Mouse (Mus musculus) CH12.LX (cell line): ENCODE results near the gene Bean1. TPM values are rescaled to one million over a fixed set of nuclear protein-coding genes. Genes with fewer than 3 reads are reported as not detected.

Source experiments
- DNase-seq: peaks from one replicate; pipeline ENCODE4 v3.0.0-alpha.2; 2013; ENCODE audit errors: extremely low read depth
- H3K27ac ChIP-seq: 2 replicates; pipeline ENCODE4 v1.5.1; 2012; ENCODE audit warnings: low read depth, mild to moderate bottlenecking, control low read depth, moderate library complexity; ENCODE audit not compliant: insufficient read depth
- H3K27me3 ChIP-seq: replicated peaks from 2 replicates; pipeline ENCODE3; 2012; ENCODE audit warnings: inconsistent platforms
- H3K36me3 ChIP-seq, 2 experiments: replicated peaks in 1 of 2; 2 replicates each; pipeline versions ENCODE3 to v1.6.1; 2012; ENCODE audit warnings: inconsistent platforms in 1 of 2, low read length in 1 of 2, mild to moderate bottlenecking in 1 of 2, mixed read lengths in 1 of 2, moderate library complexity in 1 of 2; ENCODE audit not compliant: control insufficient read depth in 1 of 2, insufficient read depth in 1 of 2
- H3K4me1 ChIP-seq, 2 experiments: 2 replicates each; pipeline ENCODE4 v1.6.1; 2012; ENCODE audit warnings: inconsistent platforms in 1 of 2, moderate library complexity in 1 of 2; ENCODE audit not compliant: insufficient read depth in 2 of 2, control insufficient read depth in 1 of 2
- H3K4me2 ChIP-seq: 2 replicates; pipeline ENCODE4 v1.6.1; 2012; ENCODE audit warnings: low read depth, mild to moderate bottlenecking, control low read depth; ENCODE audit not compliant: poor library complexity, insufficient read depth, severe bottlenecking
- H3K4me3 ChIP-seq, 3 experiments: fragments of 150-350 bp in 1 of 3; sonication (generic) in 1 of 3; replicated peaks in 1 of 3; 2 replicates each; pipeline versions ENCODE3 to v1.5.1; 2011 to 2012; ENCODE audit warnings: low read depth in 2 of 3, low read length in 2 of 3, mild to moderate bottlenecking in 2 of 3, moderate library complexity in 2 of 3, control low read depth in 1 of 3, improper control_type of control experiment in 1 of 3, inconsistent platforms in 1 of 3, mixed read lengths in 1 of 3; ENCODE audit not compliant: poor library complexity in 1 of 3
- H3K79me2 ChIP-seq: replicated peaks from 2 replicates; pipeline ENCODE4 v1.6.1; 2012; ENCODE audit warnings: mild to moderate bottlenecking, moderate library complexity; ENCODE audit not compliant: control insufficient read depth, poor library complexity, insufficient read depth, severe bottlenecking; ENCODE audit errors: extremely low read depth
- H3K9ac ChIP-seq: 2 replicates; pipeline ENCODE4 v1.6.1; 2012; ENCODE audit warnings: low read depth, mild to moderate bottlenecking, control low read depth, moderate library complexity; ENCODE audit not compliant: insufficient read depth
- H3K9me3 ChIP-seq: replicated peaks from 2 replicates; pipeline ENCODE3; 2012; ENCODE audit warnings: low read length, inconsistent platforms, mixed read lengths
- BHLHE40 ChIP-seq: IDR thresholded peaks from 2 replicates; pipeline ENCODE4 v1.6.1; 2011; ENCODE audit warnings: mild to moderate bottlenecking, low read depth, low read length, improper control_type of control experiment
- CTCF ChIP-seq, 2 experiments: IDR thresholded peaks in 1 of 2; conservative IDR thresholded peaks in 1 of 2; 2 replicates each; pipeline ENCODE4 v1.5.1; 2011 to 2012; ENCODE audit warnings: low read depth in 2 of 2, low read length in 2 of 2, improper control_type of control experiment in 1 of 2, inconsistent platforms in 1 of 2, mild to moderate bottlenecking in 1 of 2, moderate library complexity in 1 of 2
- ELF1 ChIP-seq: IDR thresholded peaks from 2 replicates; pipeline ENCODE4 v1.6.1; 2014; ENCODE audit warnings: low read depth, mild to moderate bottlenecking, inconsistent platforms, low read length, improper control_type of control experiment
- EP300 ChIP-seq: IDR thresholded peaks from 2 replicates; pipeline ENCODE4 v1.6.1; 2011; ENCODE audit warnings: low read length, improper control_type of control experiment
- GABPA ChIP-seq: IDR thresholded peaks from 2 replicates; pipeline ENCODE4 v1.6.1; 2012; ENCODE audit warnings: low read depth, low read length, improper control_type of control experiment, inconsistent platforms; ENCODE audit not compliant: insufficient replicate concordance
- IRF4 ChIP-seq: IDR thresholded peaks from 2 replicates; pipeline ENCODE4 v1.6.1; 2014; ENCODE audit warnings: low read depth, mild to moderate bottlenecking, inconsistent platforms, low read length, improper control_type of control experiment
- JUN ChIP-seq: IDR thresholded peaks from 2 replicates; pipeline ENCODE4 v1.6.1; 2011; ENCODE audit warnings: low read depth, mild to moderate bottlenecking, low read length, improper control_type of control experiment, moderate library complexity; ENCODE audit not compliant: insufficient read depth
- JUND ChIP-seq: conservative IDR thresholded peaks from 2 replicates; pipeline ENCODE4 v1.6.1; 2011; ENCODE audit warnings: low read depth, low read length, improper control_type of control experiment
- KAT2A ChIP-seq: IDR thresholded peaks from 2 replicates; pipeline ENCODE4 v1.6.1; 2012; ENCODE audit warnings: low read length, improper control_type of control experiment, inconsistent platforms; ENCODE audit not compliant: insufficient replicate concordance
- MAFK ChIP-seq: IDR thresholded peaks from 2 replicates; pipeline ENCODE4 v1.6.1; 2011; ENCODE audit warnings: low read length, improper control_type of control experiment; ENCODE audit not compliant: insufficient replicate concordance
- MAZ ChIP-seq: IDR thresholded peaks from 2 replicates; pipeline ENCODE4 v1.6.1; 2012; ENCODE audit warnings: low read depth, mild to moderate bottlenecking, inconsistent platforms, low read length, improper control_type of control experiment, moderate library complexity
- MEF2A ChIP-seq: IDR thresholded peaks from 2 replicates; pipeline ENCODE4 v1.6.1; 2014; ENCODE audit warnings: low read depth, mild to moderate bottlenecking, inconsistent platforms, low read length, improper control_type of control experiment, borderline replicate concordance
- MYC ChIP-seq: IDR thresholded peaks from 2 replicates; pipeline ENCODE4 v1.6.1; 2011; ENCODE audit warnings: low read depth, mild to moderate bottlenecking, improper control_type of control experiment, low read length
- NELFE ChIP-seq: IDR thresholded peaks from 2 replicates; pipeline ENCODE4 v1.6.1; 2011; ENCODE audit warnings: low read depth, low read length, improper control_type of control experiment
- NRF1 ChIP-seq: IDR thresholded peaks from 2 replicates; pipeline ENCODE4 v1.6.1; 2014; ENCODE audit warnings: low read depth, mild to moderate bottlenecking, inconsistent platforms, low read length, improper control_type of control experiment, moderate library complexity
- POLR2A ChIP-seq: IDR thresholded peaks from 2 replicates; pipeline ENCODE4 v1.6.1; 2011; ENCODE audit warnings: low read depth, mild to moderate bottlenecking, improper control_type of control experiment, low read length
- RAD21 ChIP-seq: IDR thresholded peaks from 2 replicates; pipeline ENCODE4 v1.6.1; 2011; ENCODE audit warnings: low read depth, mild to moderate bottlenecking, low read length, improper control_type of control experiment, moderate library complexity
- SMC3 ChIP-seq: IDR thresholded peaks from 2 replicates; pipeline ENCODE4 v1.6.1; 2011; ENCODE audit warnings: low read depth, low read length, improper control_type of control experiment
- UBTF ChIP-seq: IDR thresholded peaks from 2 replicates; pipeline ENCODE4 v1.6.1; 2012; ENCODE audit warnings: low read depth, mild to moderate bottlenecking, inconsistent platforms, low read length, improper control_type of control experiment, moderate library complexity
- USF1 ChIP-seq: IDR thresholded peaks from 2 replicates; pipeline ENCODE4 v1.6.1; 2014; ENCODE audit warnings: low read depth, mild to moderate bottlenecking, inconsistent platforms, low read length, improper control_type of control experiment
- USF2 ChIP-seq: conservative IDR thresholded peaks from 2 replicates; pipeline ENCODE4 v1.6.1; 2011; ENCODE audit warnings: low read depth, low read length, improper control_type of control experiment
- ZNF384 ChIP-seq: IDR thresholded peaks from 2 replicates; pipeline ENCODE4 v1.6.1; 2012; ENCODE audit warnings: low read depth, low read length, improper control_type of control experiment, inconsistent platforms
- dilution Hi-C: fragments of 300-500 bp; cut with MboI; formaldehyde crosslinking; loops from 2 replicates; pipeline ENCODE4 v1.14.3; 2020; ENCODE audit warnings: low sequenced_read_pairs; ENCODE audit not compliant: extremely low pct_unique_long_range_greater_than_20kb, extremely low pct_ligation_motif_present
- in situ Hi-C: fragments of 300-500 bp; cut with MboI; formaldehyde crosslinking; loops from 3 replicates; pipeline ENCODE4 v1.14.3; 2019; ENCODE audit warnings: low sequenced_read_pairs, low pct_ligation_motif_present, low pct_unique_long_range_greater_than_20kb, mixed read lengths
- polyA plus RNA-seq: library from polyadenylated mRNA; unstranded; fragments of >175 nt; gene quantifications from 2 replicates; pipeline ENCODE4 v1.2.1, GENCODE M21; 2012; ENCODE audit warnings: low read depth; ENCODE audit not compliant: insufficient read length
- total RNA-seq, 2 experiments: library from RNA; depleted of rRNA; stranded (reverse); fragments of 300-350 nt in 1 of 2; fragments of >200 nt in 1 of 2; gene quantifications; 2 replicates each; pipeline ENCODE4 v1.2.3; 2012 to 2014

Gene Bean1
- total and polyA plus RNA-seq, 3 experiments: not detected

GRCm38 (mm10) chr8:104169461-104169860 is 781 bp upstream of the Bean1 start:
- H3K9ac ChIP-seq: no peak overlapping the region
- no peak for DNase-seq
- H3K9me3 ChIP-seq: peaks cover 13% of the 10 kb centered on the region
- dilution Hi-C loops: no loop called here
- no peaks in the 10 kb centered on the region for H3K36me3 ChIP-seq
- peaks cover 4% of the 10 kb centered on the region for H3K27me3 ChIP-seq
- no peaks in the 10 kb centered on the region for H3K4me1 ChIP-seq
- H3K79me2 ChIP-seq: no peaks in the 10 kb centered on the region
- in situ Hi-C loops: no loop called here
- TF ChIP-seq SMC3 (no peak), BHLHE40 (no peak), USF2 (no peak), JUND (no peak), EP300 (no peak), MAZ (no peak), CTCF (conservative IDR thresholded peaks at IDR 0.05 in 1 of 2, IDR thresholded peaks at IDR 0.05 in 1 of 2; ENCODE audit: low read depth in 2 of 2, low read length in 2 of 2) (no peak), NRF1 (no peak), USF1 (no peak), MYC (no peak), NELFE (no peak), JUN (no peak), ELF1 (no peak)
- H3K4me2 ChIP-seq: no peak overlapping the region
- H3K4me3 ChIP-seq: no peak overlapping the region
- no peak overlapping the region for H3K27ac ChIP-seq

GRCm38 (mm10) chr8:104171050-104171620 is 893 bp downstream of the Bean1 start:
- Histone ChIP-seq H3K9me3 (peaks cover 13% of the 10 kb centered on the region), H3K36me3 (no peaks in the 10 kb centered on the region), H3K4me2 (no peak overlapping the region), H3K4me1 (peaks cover 8 to 11% of the 10 kb centered on the region in 2 experiments), H3K4me3 (no peak overlapping the region), H3K27ac (no peak overlapping the region), H3K79me2 (no peaks in the 10 kb centered on the region), H3K9ac (no peak overlapping the region), H3K27me3 (peaks cover 2% of the 10 kb centered on the region)
- DNase-seq: no peak
- TF ChIP-seq ZNF384 (no peak), RAD21 (no peak), CTCF (conservative IDR thresholded peaks at IDR 0.05 in 1 of 2, IDR thresholded peaks at IDR 0.05 in 1 of 2; ENCODE audit: low read depth in 2 of 2, low read length in 2 of 2) (no peak), USF2 (no peak), UBTF (no peak), IRF4 (no peak), NRF1 (no peak), MAFK (no peak), MEF2A (no peak), POLR2A (no peak), USF1 (no peak), KAT2A (no peak), GABPA (no peak), SMC3 (no peak)
- in situ Hi-C loops: no loop called here
- dilution Hi-C loops: no loop called here
